Mouse (Mus musculus) midbrain, embryonic 15.5 days (tissue): ENCODE data around the gene Foxred1. TPM values are rescaled to one million over a fixed set of nuclear protein-coding genes. Genes with fewer than 3 reads are reported as not detected.

Source experiments
- ATAC-seq: fragments of 200-750 bp; cut with Nextera tagmentation; replicated peaks from 2 replicates; pipeline ENCODE4 v1.8.0; 2017; ENCODE audit warnings: moderate TSS enrichment
- H3K27ac ChIP-seq: fragments of 300-500 bp; sonication (generic); 2 replicates; pipeline ENCODE4 v1.5.1; 2015; ENCODE audit warnings: mild to moderate bottlenecking, inconsistent platforms
- H3K27me3 ChIP-seq: fragments of 300-500 bp; sonication (generic); replicated peaks from 2 replicates; pipeline ENCODE4 v1.6.1; 2015; ENCODE audit warnings: inconsistent platforms
- H3K36me3 ChIP-seq: fragments of 300-500 bp; sonication (generic); replicated peaks from 2 replicates; pipeline ENCODE4 v1.6.1; 2015; ENCODE audit warnings: inconsistent platforms
- H3K4me1 ChIP-seq: fragments of 300-500 bp; sonication (generic); 2 replicates; pipeline ENCODE4 v1.6.1; 2015; ENCODE audit warnings: inconsistent platforms
- H3K4me2 ChIP-seq: fragments of 300-500 bp; sonication (generic); 2 replicates; pipeline ENCODE4 v1.6.1; 2015; ENCODE audit warnings: inconsistent platforms, mild to moderate bottlenecking, moderate library complexity
- H3K4me3 ChIP-seq: fragments of 300-500 bp; sonication (generic); 2 replicates; pipeline ENCODE4 v1.5.1; 2015; ENCODE audit warnings: mild to moderate bottlenecking, inconsistent platforms
- H3K9ac ChIP-seq: fragments of 300-500 bp; sonication (generic); 2 replicates; pipeline ENCODE4 v1.6.1; 2015; ENCODE audit warnings: mild to moderate bottlenecking, inconsistent platforms
- H3K9me3 ChIP-seq: fragments of 300-500 bp; sonication (generic); 2 replicates; pipeline ENCODE4 v1.6.1; 2016; ENCODE audit warnings: inconsistent platforms
- WGBS: fragments of 180-500 bp; shearing (Covaris S2); methylation state at CpG from one replicate; pipeline ENCODE4 v1.1.7; 2015; ENCODE audit warnings: mixed read lengths; 5-methylcytosine and 5-hydroxymethylcytosine counted together
- polyA plus RNA-seq: library from polyadenylated mRNA; unstranded; fragments of >200 nt; fragmentation: Nextera tagmentation; extraction: Ambion mirVana; gene quantifications from 2 replicates; pipeline ENCODE4 v1.2.1, GENCODE M21; 2015

Gene Foxred1
- polyA plus RNA-seq, 1 experiment from 2014 or later, result 51.8 TPM

DNA sequence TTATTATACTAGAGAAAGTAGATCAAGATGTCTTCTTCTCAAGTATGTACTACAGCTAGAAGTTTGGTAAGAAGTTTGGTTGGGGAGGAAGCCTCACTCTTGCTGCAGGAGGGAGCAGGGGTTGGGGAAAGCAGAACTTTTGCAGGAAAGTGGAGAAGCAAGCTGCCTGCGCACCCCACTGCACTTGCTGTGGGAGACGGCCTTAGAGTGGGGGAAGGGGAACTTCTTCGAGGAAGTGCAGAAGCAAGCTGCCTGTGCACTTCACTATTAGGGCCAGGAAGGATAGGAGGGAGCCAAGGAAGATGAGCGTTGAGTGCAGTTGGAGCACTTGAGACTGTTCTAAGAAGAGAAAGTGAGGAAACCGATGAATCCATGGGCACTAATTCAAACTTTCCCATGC is 27.5 kb downstream of the Foxred1 start:
- WGBS, result 73% methylated on average over 5 of the region's 5 CpGs
- no peak overlapping the region for H3K4me3 ChIP-seq
- H3K4me2 ChIP-seq, result no peak overlapping the region
- H3K9ac ChIP-seq, result no peak overlapping the region
- no peak overlapping the region for H3K27ac ChIP-seq
- H3K4me1 ChIP-seq, result no peaks in the 10 kb centered on the region
- no peaks in the 10 kb centered on the region for H3K27me3 ChIP-seq
- no peaks in the 10 kb centered on the region for H3K36me3 ChIP-seq
- H3K9me3 ChIP-seq, result no peaks in the 10 kb centered on the region
- ATAC-seq, result no peak

- 94% methylated on average over 2 of the region's 2 CpGs for WGBS
- no peaks in the 10 kb centered on the region for H3K27me3 ChIP-seq
- no peak overlapping the region for H3K4me3 ChIP-seq
- ATAC-seq, result no peak
- H3K27ac ChIP-seq, result no peak overlapping the region
- no peaks in the 10 kb centered on the region for H3K4me1 ChIP-seq
- H3K9ac ChIP-seq, result no peak overlapping the region
- H3K4me2 ChIP-seq, result no peak overlapping the region
- H3K36me3 ChIP-seq, result no peaks in the 10 kb centered on the region
- H3K9me3 ChIP-seq, result no peaks in the 10 kb centered on the region
These were observed 28.0 kb downstream of the Foxred1 start for GRCm38 (mm10) chr9:35182832-35183231.

DNA sequence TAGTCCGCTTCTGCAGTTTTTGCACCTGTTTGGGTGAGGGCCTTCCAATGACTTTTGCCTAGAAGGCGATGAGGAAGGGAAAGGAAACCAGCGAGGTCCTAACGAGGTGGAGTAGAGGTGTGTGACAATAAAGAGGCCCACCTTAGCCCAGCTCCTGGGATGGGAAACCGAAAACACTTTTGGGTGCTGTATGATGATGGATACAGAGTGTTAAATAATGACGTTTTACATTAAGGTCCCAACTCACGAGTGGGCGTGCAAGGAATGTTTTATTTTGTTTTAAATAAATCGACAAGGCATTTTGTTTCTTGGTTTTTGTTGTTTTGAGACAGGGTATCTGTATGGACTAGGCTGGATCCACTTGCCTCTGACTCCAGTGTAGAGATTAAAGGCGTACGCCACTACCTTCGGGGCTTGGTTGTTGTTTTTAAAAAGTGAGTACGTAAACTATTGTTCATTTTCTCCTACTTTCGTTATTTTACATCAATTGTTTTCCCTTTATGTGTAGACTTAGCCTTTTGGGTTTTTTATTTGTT is 34.7 kb downstream of the Foxred1 start:
- peak overlapping the region; percentile 78 for H3K4me2 ChIP-seq

DNA sequence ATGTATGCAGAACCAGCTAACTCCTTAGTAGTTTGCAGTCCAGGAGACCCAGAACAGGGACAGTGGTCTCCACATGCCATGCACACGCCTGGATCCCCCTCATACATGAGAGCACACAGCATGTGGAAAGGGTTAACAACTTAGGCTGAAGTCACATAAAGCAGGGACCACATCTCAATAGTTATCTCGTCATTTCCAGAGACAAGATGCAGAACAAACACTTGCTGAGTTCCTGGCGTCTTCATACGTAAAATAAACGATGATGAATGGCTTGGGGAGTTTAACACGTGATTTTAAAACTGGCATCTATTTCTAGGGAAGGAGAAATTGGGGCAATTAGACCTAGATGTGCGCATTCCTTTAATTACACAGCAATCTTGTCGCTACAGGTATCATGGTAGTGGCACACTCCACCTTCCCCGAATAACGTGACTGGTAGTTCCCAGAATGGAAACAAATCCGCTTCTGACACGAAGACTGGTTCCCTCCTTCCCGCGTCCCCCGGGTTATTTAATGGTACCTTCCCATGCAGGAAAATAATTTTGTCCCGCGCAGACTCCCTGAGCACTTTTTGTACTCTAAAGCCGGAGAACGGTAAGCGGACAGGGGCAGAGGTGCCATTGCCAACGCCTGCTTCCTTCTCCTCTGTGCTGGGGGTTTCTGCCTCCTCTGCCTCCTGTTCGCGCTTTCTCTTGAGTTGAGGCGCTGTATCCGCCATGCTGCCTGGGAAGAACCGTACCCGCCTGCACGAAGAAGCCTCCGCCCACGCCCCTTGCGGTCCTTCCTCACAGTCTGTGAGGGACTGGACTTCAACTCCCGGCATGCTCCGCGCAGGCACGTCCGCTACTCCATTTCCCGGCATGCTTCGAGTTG is 35.4 kb downstream of the Foxred1 start, which contains the start of gene Dcps:
Dcps (minus strand) TSS at position 811 of the 873 bp plus-strand sequence.
- H3K27ac ChIP-seq, result peak within 1 kb of the TSS; percentile 96
- 0% methylated on average over 38 of the region's 38 CpGs for WGBS
- peaks cover 18% of the 10 kb centered on the region for H3K4me1 ChIP-seq
- peak within 1 kb of the TSS; percentile 78 for H3K4me2 ChIP-seq
- peak within 1 kb of the TSS; percentile 68 for H3K4me3 ChIP-seq
- H3K9ac ChIP-seq, result peak within 1 kb of the TSS; percentile 59
- no peaks in the 10 kb centered on the region for H3K36me3 ChIP-seq
- H3K27me3 ChIP-seq, result no peaks in the 10 kb centered on the region
- H3K9me3 ChIP-seq, result no peaks in the 10 kb centered on the region
- peak; percentile 98 for ATAC-seq

More for the DNA sequence above, 34.7 kb downstream of the Foxred1 start:
- Histone ChIP-seq H3K4me1 (peaks cover 18% of the 10 kb centered on the region), H3K4me3 (peak overlapping the region; percentile 68), H3K9ac (peak overlapping the region; percentile 39; the same call in 1 of the 2 replicates), H3K27ac (peak overlapping the region; percentile 96), H3K9me3 (no peaks in the 10 kb centered on the region), H3K27me3 (no peaks in the 10 kb centered on the region), H3K36me3 (no peaks in the 10 kb centered on the region)
- WGBS, result 46% methylated on average over 14 of the region's 14 CpGs
- peak; percentile 44 for ATAC-seq

DNA sequence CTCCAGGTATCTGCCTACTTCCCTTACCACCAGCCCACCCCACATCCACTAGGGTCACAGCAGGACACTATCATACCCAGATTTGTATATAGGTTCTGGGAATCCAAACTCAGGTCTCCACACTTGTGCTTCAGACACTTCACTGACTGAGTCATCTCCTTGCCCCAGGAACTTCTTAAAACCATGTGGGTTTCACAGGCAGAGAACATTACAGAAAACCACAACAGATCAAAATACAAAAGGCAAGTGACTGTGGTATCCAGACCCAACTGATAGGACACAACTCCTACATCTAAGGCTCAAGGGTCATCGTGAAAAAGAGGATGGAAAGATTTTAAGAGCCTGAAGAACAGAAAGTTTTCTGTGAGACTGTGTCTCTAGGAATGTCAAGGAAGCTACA is 37.5 kb downstream of the Foxred1 start:
- H3K4me2 ChIP-seq, result no peak overlapping the region
- ATAC-seq, result no peak
- 89% methylated on average over 1 of the region's 1 CpGs for WGBS

DNA sequence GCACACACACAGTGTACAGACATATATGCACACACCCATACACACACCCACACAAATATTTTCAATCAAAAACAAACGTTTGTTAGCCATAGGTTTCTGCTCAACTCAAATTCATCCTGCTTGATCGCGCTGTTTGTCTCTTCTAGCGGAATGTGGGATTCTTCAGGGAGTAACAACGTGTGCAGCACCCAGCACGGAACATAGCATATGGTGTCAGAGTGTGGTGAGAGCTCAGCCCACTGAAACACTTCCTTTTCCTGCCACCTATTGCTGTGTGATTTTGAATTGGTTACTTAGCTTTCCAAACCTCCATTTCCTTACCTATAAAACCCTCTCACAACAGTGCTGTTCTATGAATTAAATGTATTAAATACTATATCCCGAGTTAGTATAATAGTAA is 40.8 kb downstream of the Foxred1 start:
- Histone ChIP-seq H3K36me3 (no peaks in the 10 kb centered on the region; the same call in 1 of the 2 replicates), H3K27ac (no peak overlapping the region), H3K9ac (no peak overlapping the region), H3K4me2 (no peak overlapping the region), H3K4me1 (peaks cover 11% of the 10 kb centered on the region), H3K4me3 (no peak overlapping the region), H3K9me3 (no peaks in the 10 kb centered on the region), H3K27me3 (no peaks in the 10 kb centered on the region)
- ATAC-seq, result no peak
- 94% methylated on average over 7 of the region's 7 CpGs for WGBS

More for the DNA sequence above, 37.5 kb downstream of the Foxred1 start:
- Histone ChIP-seq H3K9ac (no peak overlapping the region), H3K9me3 (no peaks in the 10 kb centered on the region), H3K36me3 (no peaks in the 10 kb centered on the region; the same call in 1 of the 2 replicates), H3K27ac (no peak overlapping the region), H3K27me3 (no peaks in the 10 kb centered on the region), H3K4me1 (peaks cover 18% of the 10 kb centered on the region), H3K4me3 (no peak overlapping the region)

DNA sequence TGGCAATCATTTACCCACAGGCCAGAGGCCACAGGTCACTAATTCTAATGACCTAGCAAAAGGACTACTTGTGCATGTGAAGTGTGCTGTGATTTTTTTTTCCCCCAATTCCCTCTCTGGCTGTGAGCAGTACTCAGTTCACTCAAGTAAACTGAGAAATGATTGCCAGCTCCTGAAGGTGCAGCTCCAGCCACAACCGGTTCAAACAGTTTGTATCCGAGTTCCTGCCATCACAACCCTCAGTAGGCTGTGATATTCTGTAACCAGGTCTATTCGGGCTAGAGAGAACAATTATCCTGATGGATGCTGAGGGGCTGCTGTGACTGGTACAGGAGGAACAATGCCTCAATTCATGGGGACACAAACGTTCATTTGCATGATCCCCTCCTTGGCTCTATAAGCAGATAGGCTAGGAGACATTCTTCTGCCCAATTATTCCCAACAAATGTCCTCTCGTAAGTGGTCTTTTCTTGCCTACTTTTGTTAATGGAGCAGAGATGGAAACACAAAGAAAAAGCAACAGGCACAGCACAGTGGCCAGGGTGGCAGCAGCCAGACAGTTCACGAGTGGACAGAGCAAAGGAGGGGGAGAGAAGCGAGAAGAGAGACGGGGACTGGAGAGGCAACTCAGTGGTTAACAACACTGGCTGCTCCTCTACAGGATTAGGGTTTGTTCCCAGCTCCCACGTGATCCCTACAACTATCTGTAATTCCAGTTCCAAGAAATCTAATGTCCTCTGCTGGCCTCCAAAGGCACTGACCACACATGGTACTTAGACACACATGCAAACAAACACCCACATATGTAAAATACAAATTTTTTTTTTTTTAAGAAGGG is 43.8 kb downstream of the Foxred1 start:
- Histone ChIP-seq H3K36me3 (no peaks in the 10 kb centered on the region; the same call in 1 of the 2 replicates), H3K27ac (0 out of 2 replicates have a peak overlapping the region, but pooled peaks have one; percentile 50)
- 17% methylated on average over 9 of the region's 9 CpGs for WGBS

DNA sequence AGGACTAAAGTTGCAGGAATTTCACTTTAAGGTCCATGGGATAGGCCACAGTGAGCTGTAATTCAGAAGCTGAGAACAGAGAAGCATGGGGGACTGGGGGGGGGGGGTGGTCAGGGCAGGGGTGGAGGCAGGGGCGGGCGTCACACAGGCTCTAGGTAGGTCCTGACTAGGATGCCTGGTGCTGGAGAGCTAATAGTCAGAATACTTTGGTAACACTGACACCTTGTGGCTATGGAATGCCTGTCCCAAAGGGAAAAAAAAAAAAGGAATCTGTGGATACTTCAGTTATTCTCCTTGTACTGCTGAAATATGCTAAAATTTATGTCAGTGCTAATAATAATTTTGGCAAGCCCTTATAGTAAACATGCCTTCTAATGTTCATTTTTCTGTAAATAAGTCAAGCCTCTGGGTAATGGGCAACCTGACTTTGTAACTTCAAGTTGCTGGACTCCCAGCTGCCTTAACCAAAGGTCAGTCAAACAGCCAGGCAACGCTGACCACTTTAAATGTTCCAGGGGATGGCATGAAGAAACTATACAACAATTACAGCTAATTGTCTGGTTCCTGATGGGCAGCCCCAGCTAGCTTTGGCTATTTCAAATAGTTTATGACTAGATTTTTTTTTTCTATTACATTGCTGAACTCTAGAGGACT is 44.6 kb downstream of the Foxred1 start:
- H3K4me3 ChIP-seq, result no peak overlapping the region
- no peak overlapping the region for H3K4me2 ChIP-seq
- H3K9me3 ChIP-seq, result no peaks in the 10 kb centered on the region
- WGBS, result 32% methylated on average over 3 of the region's 3 CpGs
- 0 out of 2 replicates have a peak overlapping the region, but pooled peaks have one; percentile 50 for H3K27ac ChIP-seq
- H3K27me3 ChIP-seq, result no peaks in the 10 kb centered on the region
- peak; percentile 74 for ATAC-seq
- H3K36me3 ChIP-seq, result no peaks in the 10 kb centered on the region; the same call in 1 of the 2 replicates
- no peak overlapping the region for H3K9ac ChIP-seq
- H3K4me1 ChIP-seq, result no peaks in the 10 kb centered on the region

More for the DNA sequence above, 43.8 kb downstream of the Foxred1 start:
- H3K4me3 ChIP-seq, result no peak overlapping the region
- peak; percentile 57 for ATAC-seq
- H3K4me2 ChIP-seq, result no peak overlapping the region
- no peaks in the 10 kb centered on the region for H3K4me1 ChIP-seq
- H3K27me3 ChIP-seq, result no peaks in the 10 kb centered on the region
- no peaks in the 10 kb centered on the region for H3K9me3 ChIP-seq
- H3K9ac ChIP-seq, result no peak overlapping the region

DNA sequence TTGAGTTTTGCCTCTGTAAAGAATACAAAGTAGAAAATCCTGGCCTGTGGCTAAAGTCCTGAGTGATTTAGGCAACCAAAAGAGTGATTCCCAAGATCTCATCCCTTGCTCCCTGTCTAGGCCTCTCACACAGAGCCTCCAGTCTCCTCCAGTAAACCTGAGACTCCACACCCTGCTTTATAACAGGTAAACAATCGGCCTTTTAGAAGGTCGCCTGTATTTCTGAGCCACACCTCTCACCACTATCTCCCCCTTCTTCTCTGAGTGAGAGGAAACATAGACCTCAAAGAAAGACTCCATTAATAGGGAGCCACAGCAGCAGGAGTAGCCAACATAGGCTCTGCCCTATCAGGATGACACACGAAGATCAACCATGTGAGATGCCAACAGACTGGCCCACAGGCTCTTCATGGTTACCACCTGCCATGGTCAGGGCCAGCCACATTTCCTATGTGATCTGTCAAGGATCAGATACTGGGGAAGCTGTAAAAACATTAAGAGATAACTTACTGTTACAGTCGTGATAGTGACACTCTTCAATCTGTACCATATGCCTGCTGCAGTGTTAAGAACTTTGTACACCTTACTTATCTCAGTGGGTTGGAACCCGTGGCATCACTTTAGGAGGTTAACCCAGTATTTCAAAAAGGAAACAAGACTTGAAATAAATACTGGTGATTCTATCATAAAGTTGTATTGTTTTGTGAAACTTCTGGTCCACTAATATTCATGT is 46.5 kb downstream of the Foxred1 start:
- no peak for ATAC-seq
- WGBS, result 88% methylated on average over 5 of the region's 5 CpGs
- H3K27ac ChIP-seq, result no peak overlapping the region
- no peak overlapping the region for H3K4me2 ChIP-seq
- no peaks in the 10 kb centered on the region for H3K27me3 ChIP-seq
- H3K9ac ChIP-seq, result no peak overlapping the region
- H3K4me3 ChIP-seq, result no peak overlapping the region
- H3K9me3 ChIP-seq, result no peaks in the 10 kb centered on the region
- H3K36me3 ChIP-seq, result no peaks in the 10 kb centered on the region
- no peaks in the 10 kb centered on the region for H3K4me1 ChIP-seq

DNA sequence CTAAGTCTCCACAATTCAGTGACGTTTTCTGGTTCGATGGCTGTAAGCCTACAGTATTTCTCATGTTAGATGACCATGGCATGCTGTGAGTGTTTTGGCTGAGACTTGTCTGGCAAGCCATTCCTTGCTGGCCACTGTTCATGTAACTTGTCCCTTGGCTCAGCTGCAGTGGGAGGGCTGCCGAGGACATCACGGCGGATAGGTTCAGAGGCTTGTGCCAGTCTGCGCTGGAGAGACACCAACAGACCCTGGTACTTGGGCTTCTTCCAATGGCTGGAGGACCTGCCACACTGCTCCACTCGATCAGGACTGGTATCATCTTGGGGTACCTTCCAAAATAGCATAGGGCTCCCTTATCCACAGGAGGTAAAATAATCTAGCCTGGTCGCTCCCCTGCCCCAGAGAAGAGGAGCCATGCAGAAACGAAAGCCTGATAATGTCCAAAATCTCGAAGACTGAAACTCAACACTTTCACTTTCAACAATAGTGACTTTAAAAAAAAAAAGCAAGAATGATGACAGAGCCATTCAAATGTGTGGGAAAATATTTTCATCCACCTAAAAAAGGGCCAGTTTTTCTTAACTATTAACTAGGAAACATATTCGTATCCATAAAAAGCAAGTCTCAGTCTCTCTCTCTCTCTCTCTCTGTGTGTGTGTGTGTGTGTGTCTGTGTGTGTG is 47.7 kb downstream of the Foxred1 start:
- H3K27me3 ChIP-seq, result no peaks in the 10 kb centered on the region
- no peak for ATAC-seq
- no peak overlapping the region for H3K4me2 ChIP-seq
- no peaks in the 10 kb centered on the region for H3K9me3 ChIP-seq
- H3K9ac ChIP-seq, result no peak overlapping the region
- WGBS, result 91% methylated on average over 11 of the region's 11 CpGs
- no peak overlapping the region for H3K27ac ChIP-seq
- H3K4me3 ChIP-seq, result no peak overlapping the region
- no peaks in the 10 kb centered on the region for H3K4me1 ChIP-seq
- H3K36me3 ChIP-seq, result no peaks in the 10 kb centered on the region

DNA sequence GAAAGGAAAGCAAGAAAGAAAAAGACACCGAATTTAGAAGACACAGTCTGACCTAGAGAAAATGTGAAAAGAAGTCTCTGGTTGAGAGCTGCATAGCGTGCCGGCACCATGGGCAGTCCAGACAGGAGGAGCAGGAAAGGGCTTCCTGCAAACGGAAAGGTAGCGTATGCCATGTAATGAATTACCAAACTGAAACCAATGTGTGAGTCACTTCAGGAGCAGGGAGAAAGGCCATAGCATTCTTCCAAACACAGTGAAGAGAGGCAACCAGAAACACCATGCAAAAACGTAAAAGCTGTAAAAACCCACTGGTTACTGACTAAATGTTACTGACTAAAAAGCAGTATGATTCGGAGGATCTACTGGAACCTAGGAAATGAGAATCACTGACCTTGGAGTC is 49.1 kb downstream of the Foxred1 start:
- Histone ChIP-seq H3K4me1 (no peaks in the 10 kb centered on the region), H3K9me3 (no peaks in the 10 kb centered on the region), H3K9ac (no peak overlapping the region), H3K36me3 (no peaks in the 10 kb centered on the region), H3K27ac (no peak overlapping the region), H3K4me3 (no peak overlapping the region), H3K27me3 (no peaks in the 10 kb centered on the region), H3K4me2 (no peak overlapping the region)
- no peak for ATAC-seq
- WGBS, result 92% methylated on average over 7 of the region's 7 CpGs
